18 mouse cellular contexts compared by ENCODE assay signal in the genomic region with DNA sequence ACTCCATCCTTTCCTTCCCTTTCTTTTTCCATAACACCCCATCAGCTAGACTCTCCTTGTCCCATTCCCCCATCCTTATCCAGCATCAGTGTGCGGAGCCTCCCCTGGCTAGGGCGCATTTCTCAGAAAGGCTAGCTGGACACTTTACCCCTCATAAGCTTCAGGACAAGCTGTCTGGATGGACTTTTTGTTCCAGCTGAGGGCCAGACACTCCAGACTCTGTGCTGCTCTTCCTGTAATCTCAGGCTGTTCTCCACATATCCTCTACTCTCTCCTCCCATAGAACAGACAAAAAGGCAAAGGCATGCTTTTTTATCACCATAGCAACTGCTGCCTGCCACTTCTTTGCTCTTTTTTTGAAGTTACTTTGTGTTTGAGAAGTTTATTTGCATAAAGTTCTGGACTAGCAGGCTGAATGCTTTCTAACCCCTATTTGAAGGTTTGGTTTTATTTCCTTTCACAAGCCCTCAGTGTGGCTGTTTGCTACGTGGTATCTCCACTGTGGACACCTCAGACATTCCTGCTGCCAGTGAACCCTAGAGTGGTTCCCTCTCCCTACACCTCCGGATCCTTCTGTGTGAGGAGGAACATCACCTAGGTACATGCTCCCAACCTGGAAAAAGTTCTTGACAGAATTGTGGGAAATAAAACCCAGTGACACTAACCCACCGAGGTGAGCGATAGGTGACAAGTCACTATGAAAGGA.
DNase-seq lines count a peak whose midpoint lies in the region; ATAC-seq lines count a peak whose summit lies in the region.
"Had no signal": no experiment of that assay in that cellular context is flagged by ENCODE, and none has a peak within 500 bp of the region (broad histone marks: within the 10 kb centered on the region; RNA-seq: fewer than 3 reads in every experiment).

No protein-coding gene starts in this region.

- no peaks in the 10 kb centered on the region for H3K27me3 ChIP-seq in neural tube, embryonic 11.5 days (ENCODE audit: control insufficient read depth, insufficient read depth, low read length)
- no peaks in the 10 kb centered on the region for H3K27me3 ChIP-seq in hindbrain, embryonic 13.5 days
- H3K27me3 ChIP-seq in midbrain, embryonic 13.5 days, result no peaks in the 10 kb centered on the region
- H3K27me3 ChIP-seq: embryonic facial prominence, embryonic 13.5 days; limb, embryonic 12.5 days; Patski had no signal

- H3K9me3 ChIP-seq in neural tube, embryonic 11.5 days (ENCODE audit: control insufficient read depth, low read length), result no peaks in the 10 kb centered on the region
- H3K9me3 ChIP-seq in hindbrain, embryonic 13.5 days, result no peaks in the 10 kb centered on the region
- no peaks in the 10 kb centered on the region for H3K9me3 ChIP-seq in midbrain, embryonic 13.5 days
- H3K9me3 ChIP-seq: embryonic facial prominence, embryonic 13.5 days; limb, embryonic 12.5 days had no signal

- H3K27ac ChIP-seq in neural tube, embryonic 11.5 days (ENCODE audit: low read depth, low read length), result no peak overlapping the region; the same call in 1 of the 2 replicates
- H3K27ac ChIP-seq in hindbrain, embryonic 13.5 days, result peak overlapping the region; percentile 67
- peak overlapping the region; percentile 66 for H3K27ac ChIP-seq in midbrain, embryonic 13.5 days
- H3K27ac ChIP-seq: embryonic facial prominence, embryonic 13.5 days; layer of hippocampus, adult 2 months; limb, embryonic 12.5 days; liver, embryonic 14.5 days had no signal

- peak; percentile 77; the same call in 1 of the 2 replicates for ATAC-seq in neural tube, embryonic 11.5 days (ENCODE audit: insufficient read depth, low FRiP score, low TSS enrichment)
- ATAC-seq in hindbrain, embryonic 13.5 days (ENCODE audit: low FRiP score), result no peak
- peak; percentile 62; the same call in 1 of the 2 replicates for ATAC-seq in midbrain, embryonic 13.5 days
- ATAC-seq: intestine, postnatal 0 days; lung, postnatal 0 days; Patski had no signal

- no peak overlapping the region for H3K9ac ChIP-seq in neural tube, embryonic 11.5 days (ENCODE audit: low read length)
- no peak overlapping the region for H3K9ac ChIP-seq in hindbrain, embryonic 13.5 days
- no peak overlapping the region for H3K9ac ChIP-seq in midbrain, embryonic 13.5 days (replicated peaks)
- H3K9ac ChIP-seq: embryonic facial prominence, embryonic 13.5 days; limb, embryonic 12.5 days; liver, embryonic 14.5 days had no signal

- no peak overlapping the region for H3K4me3 ChIP-seq in neural tube, embryonic 11.5 days (ENCODE audit: low read depth, low read length)
- H3K4me3 ChIP-seq in hindbrain, embryonic 13.5 days, result no peak overlapping the region
- H3K4me3 ChIP-seq in midbrain, embryonic 13.5 days (replicated peaks), result no peak overlapping the region
- H3K4me3 ChIP-seq: embryonic facial prominence, embryonic 13.5 days; layer of hippocampus, adult 2 months; limb, embryonic 12.5 days had no signal

- H3K4me2 ChIP-seq in neural tube, embryonic 11.5 days (ENCODE audit: low read depth), result no peak overlapping the region
- H3K4me2 ChIP-seq in hindbrain, embryonic 13.5 days, result no peak overlapping the region
- no peak overlapping the region for H3K4me2 ChIP-seq in midbrain, embryonic 13.5 days (replicated peaks)
- H3K4me2 ChIP-seq: embryonic facial prominence, embryonic 13.5 days; limb, embryonic 12.5 days had no signal

- DNase-seq in neural tube, embryonic 11.5 days (ENCODE audit: low spot score), result no peak
- DNase-seq in neural tube, embryonic 10.5 days (ENCODE audit: extremely low spot score, low spot score), result no peak
- DNase-seq in spleen, postnatal 4 days (ENCODE audit: low spot score in 2 of 2), result no peak
- no peak for DNase-seq in ovary, postnatal 10 days (ENCODE audit: low spot score)
- DNase-seq in layer of hippocampus, adult 18-20 months (ENCODE audit: low spot score in 2 of 2), result no peak
- DNase-seq: adrenal gland, postnatal 25 days; cerebellum, adult 9-10 months; right cerebral cortex, postnatal 4 days; thymus, adult 18-20 months had no signal

- 81% methylated on average over 6 of the region's 6 CpGs for WGBS in neural tube, embryonic 11.5 days
- 55% methylated on average over 6 of the region's 6 CpGs for WGBS in hindbrain, embryonic 13.5 days
- WGBS in midbrain, embryonic 13.5 days, result 60% methylated on average over 6 of the region's 6 CpGs

- peaks cover 6% of the 10 kb centered on the region; the same call in 1 of the 2 replicates for H3K4me1 ChIP-seq in neural tube, embryonic 11.5 days (ENCODE audit: control insufficient read depth, insufficient read depth, low read length)
- H3K4me1 ChIP-seq in hindbrain, embryonic 13.5 days (replicated peaks), result peaks cover 18% of the 10 kb centered on the region; the same call in 1 of the 2 replicates
- peaks cover 20% of the 10 kb centered on the region for H3K4me1 ChIP-seq in midbrain, embryonic 13.5 days (replicated peaks)
- H3K4me1 ChIP-seq: limb, embryonic 12.5 days had no signal

- no peaks in the 10 kb centered on the region for H3K36me3 ChIP-seq in neural tube, embryonic 11.5 days (ENCODE audit: control insufficient read depth, insufficient read depth, low read length)
- H3K36me3 ChIP-seq in hindbrain, embryonic 13.5 days, result no peaks in the 10 kb centered on the region
- no peaks in the 10 kb centered on the region for H3K36me3 ChIP-seq in midbrain, embryonic 13.5 days
- H3K36me3 ChIP-seq: embryonic facial prominence, embryonic 13.5 days; limb, embryonic 12.5 days had no signal
